Mouse (Mus musculus): ENCODE data around the gene Fhit. TPM values are rescaled to one million over a fixed set of nuclear protein-coding genes. Genes with fewer than 3 reads are reported as not detected.

Gene Fhit
- polyA plus RNA-seq, 1 experiment from 2014 or later: 3.3 TPM

DNA sequence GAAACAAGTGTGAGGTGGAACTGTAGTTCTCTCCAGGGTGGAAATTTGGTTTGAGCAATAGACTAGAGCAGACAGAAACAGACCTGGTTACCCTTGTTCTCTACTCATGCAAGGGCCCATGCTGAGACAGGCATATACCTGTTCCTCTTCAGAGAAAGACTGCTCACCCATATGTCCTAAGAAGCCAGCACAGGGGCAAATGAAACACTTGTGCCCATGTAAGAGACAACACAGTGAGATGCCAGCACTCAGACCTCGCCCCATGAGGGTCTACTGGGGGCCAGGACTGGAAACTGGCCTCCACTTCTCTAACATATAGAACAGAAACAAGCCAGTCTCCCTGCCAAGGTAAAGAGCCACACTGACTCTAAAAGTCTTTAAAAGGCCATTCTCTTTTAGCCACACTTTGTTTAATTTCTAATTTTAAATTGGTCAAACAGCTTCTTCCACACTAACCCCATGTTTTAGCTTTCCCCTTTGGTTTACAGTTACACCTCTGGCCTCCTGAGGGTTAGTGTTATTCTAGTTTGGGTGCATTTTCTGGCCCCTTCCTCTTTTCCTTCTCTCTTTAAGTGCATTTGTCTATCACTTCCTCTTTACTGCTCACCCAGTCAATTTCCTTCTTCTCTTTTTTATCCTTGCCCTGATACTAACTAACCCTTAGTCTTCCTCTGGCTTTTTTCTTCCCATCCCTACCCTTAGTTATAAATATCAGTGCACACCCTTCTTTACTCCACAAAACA lies 722.7 kb downstream of the Fhit start:
- Histone ChIP-seq H3K27me3 (replicated peaks; ENCODE audit: low read depth, poor library complexity, severe bottlenecking) (no peaks in the 10 kb centered on the region), H3K27ac (replicated peaks) (no peak overlapping the region), H3K36me3 (replicated peaks) (no peaks in the 10 kb centered on the region), H3K4me1 (no peaks in the 10 kb centered on the region), H3K9me3 (no peaks in the 10 kb centered on the region), H3K4me3 (no peak overlapping the region)
- no peak for DNase-seq (ENCODE audit: low spot score)
- 51% methylated on average over 1 of the region's 1 CpGs for whole genome bisulfite sequencing

- Histone ChIP-seq H3K9me3 (no peaks in the 10 kb centered on the region), H3K36me3 (replicated peaks) (no peaks in the 10 kb centered on the region), H3K4me1 (no peaks in the 10 kb centered on the region), H3K27me3 (replicated peaks; ENCODE audit: low read depth, poor library complexity, severe bottlenecking) (no peaks in the 10 kb centered on the region), H3K4me3 (no peak overlapping the region), H3K27ac (replicated peaks) (no peak overlapping the region)
- 95% methylated on average over 1 of the region's 1 CpGs for WGBS
- no peak for DNase-seq (ENCODE audit: low spot score)
Measured at GRCm38 (mm10) chr14:10436193-10436592, 725.6 kb downstream of the Fhit start.

DNA sequence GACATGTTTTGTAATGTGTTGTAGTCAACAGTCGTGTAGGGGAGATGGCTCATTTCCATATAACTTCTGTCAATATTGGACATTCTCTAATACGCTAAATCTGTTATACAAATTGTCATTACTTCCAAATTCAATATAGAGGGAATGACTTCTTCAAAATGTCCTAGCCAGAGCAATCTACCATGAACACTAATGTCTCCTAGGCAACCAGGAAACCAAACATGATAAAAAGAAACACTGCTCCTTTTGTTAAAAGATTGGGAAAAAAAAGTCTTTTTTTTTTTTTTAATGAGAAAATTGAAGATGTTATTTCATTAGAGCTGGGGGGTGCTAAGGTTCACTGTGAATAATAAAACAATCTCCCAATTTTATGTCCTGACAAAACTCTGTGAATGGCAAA lies 729.3 kb downstream of the Fhit start:
- Histone ChIP-seq H3K9me3 (no peaks in the 10 kb centered on the region), H3K27me3 (replicated peaks; ENCODE audit: low read depth, poor library complexity, severe bottlenecking) (no peaks in the 10 kb centered on the region), H3K4me3 (no peak overlapping the region), H3K27ac (replicated peaks) (no peak overlapping the region), H3K36me3 (replicated peaks) (no peaks in the 10 kb centered on the region), H3K4me1 (no peaks in the 10 kb centered on the region)
- DNase-seq (ENCODE audit: low spot score): no peak
- WGBS: 91% methylated on average over 2 of the region's 2 CpGs

- Histone ChIP-seq H3K36me3 (replicated peaks) (no peaks in the 10 kb centered on the region), H3K9me3 (no peaks in the 10 kb centered on the region), H3K4me3 (no peak overlapping the region), H3K27ac (replicated peaks) (no peak overlapping the region), H3K27me3 (replicated peaks; ENCODE audit: low read depth, poor library complexity, severe bottlenecking) (no peaks in the 10 kb centered on the region), H3K4me1 (no peaks in the 10 kb centered on the region)
- DNase-seq (ENCODE audit: low spot score): no peak
- 95% methylated on average over 3 of the region's 3 CpGs for WGBS
Measured at GRCm38 (mm10) chr14:10430396-10431000, 731.3 kb downstream of the Fhit start.

DNA sequence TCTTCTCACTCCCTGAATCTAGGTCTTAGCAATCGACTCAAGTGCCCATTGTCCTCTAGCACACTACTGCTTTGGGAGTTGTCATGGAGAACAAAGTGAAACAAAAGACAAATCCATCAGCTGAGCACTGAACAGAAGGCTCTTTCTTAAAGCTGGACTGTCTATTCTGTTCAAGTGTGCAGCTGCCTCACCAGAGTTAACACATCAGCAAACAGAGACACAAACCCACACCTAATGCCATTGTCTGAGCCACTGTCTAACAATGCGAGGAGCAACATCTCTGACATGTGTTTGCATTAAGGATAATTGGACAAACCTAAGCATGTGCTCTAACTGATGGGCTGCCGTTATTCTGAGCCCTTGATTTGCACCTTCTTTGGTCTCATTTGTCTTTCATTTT lies 738.3 kb downstream of the Fhit start:
- no peak overlapping the region for H3K27ac ChIP-seq (replicated peaks)
- no peak overlapping the region for H3K4me3 ChIP-seq
- H3K36me3 ChIP-seq (replicated peaks): no peaks in the 10 kb centered on the region
- no peaks in the 10 kb centered on the region for H3K9me3 ChIP-seq
- no peaks in the 10 kb centered on the region for H3K4me1 ChIP-seq
- no peak for DNase-seq (ENCODE audit: low spot score)
- 58% methylated on average over 3 of the region's 3 CpGs for WGBS
- no peaks in the 10 kb centered on the region for H3K27me3 ChIP-seq (replicated peaks; ENCODE audit: low read depth, poor library complexity, severe bottlenecking)

DNA sequence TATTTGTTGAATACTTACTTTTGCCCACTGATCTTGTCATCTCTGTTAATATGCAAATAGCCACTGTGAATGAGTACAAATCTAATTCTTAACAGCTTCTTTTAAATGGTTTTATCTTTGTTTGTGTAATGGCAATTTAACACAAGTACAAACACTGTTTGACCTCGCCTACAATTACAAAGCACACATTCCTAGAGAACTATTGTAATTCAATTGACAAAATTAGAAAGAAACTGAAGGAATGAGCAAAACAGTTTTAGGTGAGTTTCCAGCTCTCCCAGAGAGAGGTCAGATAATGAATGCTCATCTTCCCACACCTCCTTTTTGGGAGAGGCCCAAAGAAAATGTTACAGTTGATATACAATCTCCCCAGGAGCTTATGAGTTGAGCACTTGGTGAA lies 739.6 kb downstream of the Fhit start:
- no peaks in the 10 kb centered on the region for H3K9me3 ChIP-seq
- H3K4me3 ChIP-seq: no peak overlapping the region
- no peak for DNase-seq (ENCODE audit: low spot score)
- WGBS: 60% methylated on average over 1 of the region's 1 CpGs
- H3K27me3 ChIP-seq (replicated peaks; ENCODE audit: low read depth, poor library complexity, severe bottlenecking): no peaks in the 10 kb centered on the region
- H3K4me1 ChIP-seq: no peaks in the 10 kb centered on the region
- H3K36me3 ChIP-seq (replicated peaks): no peaks in the 10 kb centered on the region
- H3K27ac ChIP-seq (replicated peaks): no peak overlapping the region

DNA sequence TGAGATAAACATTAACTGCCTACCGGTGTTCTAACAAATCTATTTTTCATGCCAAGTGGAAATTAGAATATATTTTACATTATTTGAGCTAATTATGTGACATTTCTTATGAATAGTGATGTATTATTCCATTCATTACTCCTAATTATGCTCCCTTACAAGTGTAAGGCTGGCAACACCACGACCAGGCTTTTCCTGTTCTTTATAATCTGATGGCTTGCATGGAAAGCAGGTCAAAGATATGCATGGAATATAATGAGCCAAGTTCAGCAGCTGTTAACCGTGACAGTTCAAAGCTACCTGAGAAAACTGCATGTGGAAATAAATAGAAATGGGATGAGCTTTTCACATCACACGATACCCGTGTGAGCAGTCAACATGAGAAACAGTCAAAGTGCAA lies 746.8 kb downstream of the Fhit start:
- DNase-seq (ENCODE audit: low spot score): no peak
- H3K36me3 ChIP-seq (replicated peaks): no peaks in the 10 kb centered on the region

GRCm38 (mm10) chr14:10409306-10409962 lies 752.4 kb downstream of the Fhit start:
- Histone ChIP-seq H3K36me3 (replicated peaks) (no peaks in the 10 kb centered on the region), H3K27ac (replicated peaks) (no peak overlapping the region), H3K27me3 (replicated peaks; ENCODE audit: low read depth, poor library complexity, severe bottlenecking) (no peaks in the 10 kb centered on the region), H3K4me3 (no peak overlapping the region), H3K4me1 (no peaks in the 10 kb centered on the region), H3K9me3 (no peaks in the 10 kb centered on the region)
- no peak for DNase-seq (ENCODE audit: low spot score)
- 93% methylated on average over 3 of the region's 3 CpGs for WGBS

More for the DNA sequence above, 746.8 kb downstream of the Fhit start:
- H3K27me3 ChIP-seq (replicated peaks; ENCODE audit: low read depth, poor library complexity, severe bottlenecking): no peaks in the 10 kb centered on the region
- 89% methylated on average over 5 of the region's 5 CpGs for WGBS
- H3K4me3 ChIP-seq: no peak overlapping the region
- no peaks in the 10 kb centered on the region for H3K4me1 ChIP-seq
- no peak overlapping the region for H3K27ac ChIP-seq (replicated peaks)
- no peaks in the 10 kb centered on the region for H3K9me3 ChIP-seq

GRCm38 (mm10) chr14:10405346-10405745 lies 756.5 kb downstream of the Fhit start:
- Histone ChIP-seq H3K9me3 (no peaks in the 10 kb centered on the region), H3K36me3 (replicated peaks) (no peaks in the 10 kb centered on the region), H3K27ac (replicated peaks) (no peak overlapping the region), H3K27me3 (replicated peaks; ENCODE audit: low read depth, poor library complexity, severe bottlenecking) (no peaks in the 10 kb centered on the region), H3K4me1 (no peaks in the 10 kb centered on the region), H3K4me3 (no peak overlapping the region)
- no peak for DNase-seq (ENCODE audit: low spot score)
- 75% methylated on average over 1 of the region's 1 CpGs for WGBS

DNA sequence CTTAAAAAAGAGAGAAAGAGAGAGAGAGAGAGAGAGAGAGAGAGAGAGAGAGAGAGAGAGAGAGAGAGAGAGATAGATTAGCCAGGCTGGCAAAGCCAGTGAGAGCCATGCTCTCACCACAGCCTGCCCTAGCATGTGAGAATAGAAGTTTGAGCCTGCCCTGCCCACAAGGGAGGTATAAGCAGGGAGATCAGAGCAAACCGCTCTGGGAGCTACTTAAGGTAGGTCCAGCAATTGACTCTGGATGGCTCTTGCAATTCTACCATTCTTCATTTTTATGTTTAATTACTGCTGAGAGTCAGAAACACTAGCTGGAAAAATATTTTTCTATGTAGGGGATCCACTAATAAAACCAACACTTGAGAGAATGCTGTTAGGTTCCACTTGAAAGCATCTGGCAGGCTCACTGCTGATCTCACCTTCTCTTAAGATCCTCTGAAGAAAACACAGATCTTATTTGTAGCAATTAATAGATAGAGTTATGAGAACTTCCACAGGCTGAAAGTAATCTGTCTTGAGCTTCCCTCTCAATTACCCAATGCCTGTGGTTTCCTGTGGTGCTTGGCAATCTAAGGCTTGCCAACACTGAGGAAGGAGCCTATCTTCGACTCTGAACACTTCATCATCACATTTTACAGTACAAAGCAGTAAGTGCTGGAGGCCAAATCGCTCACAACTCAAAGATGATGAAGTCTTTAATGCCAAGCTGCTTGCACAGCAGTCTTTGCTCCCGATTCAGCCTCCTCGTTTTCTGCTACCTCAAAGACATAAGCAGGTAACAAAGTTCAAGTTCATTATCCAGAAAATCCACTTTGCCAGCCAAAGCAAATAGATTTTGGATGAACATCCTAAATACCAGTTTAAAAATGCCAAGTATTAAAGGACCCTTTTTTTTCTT lies 793.8 kb downstream of the Fhit start:
- no peak overlapping the region for H3K4me3 ChIP-seq
- no peaks in the 10 kb centered on the region for H3K36me3 ChIP-seq (replicated peaks)
- 81% methylated on average over 5 of the region's 5 CpGs for WGBS
- no peaks in the 10 kb centered on the region for H3K4me1 ChIP-seq
- no peaks in the 10 kb centered on the region for H3K27me3 ChIP-seq (replicated peaks; ENCODE audit: low read depth, poor library complexity, severe bottlenecking)
- H3K27ac ChIP-seq (replicated peaks): no peak overlapping the region
- no peaks in the 10 kb centered on the region for H3K9me3 ChIP-seq
- DNase-seq (ENCODE audit: low spot score): no peak

- H3K36me3 ChIP-seq (replicated peaks): no peaks in the 10 kb centered on the region
- no peaks in the 10 kb centered on the region for H3K4me1 ChIP-seq
- H3K9me3 ChIP-seq: no peaks in the 10 kb centered on the region
- no peaks in the 10 kb centered on the region for H3K27me3 ChIP-seq (replicated peaks; ENCODE audit: low read depth, poor library complexity, severe bottlenecking)
- DNase-seq (ENCODE audit: low spot score): no peak
- WGBS: 90% methylated on average over 4 of the region's 4 CpGs
- H3K27ac ChIP-seq (replicated peaks): no peak overlapping the region
- no peak overlapping the region for H3K4me3 ChIP-seq
Measured at GRCm38 (mm10) chr14:10366808-10367207, 795.0 kb downstream of the Fhit start.

DNA sequence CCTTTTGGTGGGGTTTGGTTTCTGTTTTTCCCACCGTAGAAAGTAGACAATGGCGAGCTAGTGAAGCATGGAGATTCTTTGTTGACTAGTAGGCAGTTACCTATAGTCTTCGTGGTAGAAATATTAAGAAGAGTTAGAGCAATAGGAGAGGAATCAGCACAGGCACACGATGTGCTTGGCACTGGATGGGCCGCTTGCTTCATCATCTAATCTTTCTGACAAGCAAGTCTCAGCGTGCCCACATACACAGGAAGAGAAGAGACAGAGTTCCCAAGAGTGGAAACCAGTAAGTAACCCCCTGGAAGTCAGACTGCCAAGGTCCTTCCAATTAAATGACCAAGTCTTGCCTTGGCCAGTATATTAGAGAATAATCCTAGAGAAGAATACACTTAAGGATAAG lies 797.6 kb downstream of the Fhit start:
- 71% methylated on average over 6 of the region's 6 CpGs for WGBS
- DNase-seq (ENCODE audit: low spot score): no peak
- no peaks in the 10 kb centered on the region for H3K36me3 ChIP-seq (replicated peaks)
- no peaks in the 10 kb centered on the region for H3K4me1 ChIP-seq
- H3K9me3 ChIP-seq: no peaks in the 10 kb centered on the region
- H3K27ac ChIP-seq (replicated peaks): no peak overlapping the region
- no peak overlapping the region for H3K4me3 ChIP-seq
- no peaks in the 10 kb centered on the region for H3K27me3 ChIP-seq (replicated peaks; ENCODE audit: low read depth, poor library complexity, severe bottlenecking)
